Mouse (Mus musculus) midbrain, embryonic 12.5 days (tissue): ENCODE measurements around the gene Ppp1r10. TPM values are rescaled to one million over a fixed set of nuclear protein-coding genes. Genes with fewer than 3 reads are reported as not detected.
"Not testable (repeated sequence)": the region's sequence is repeated elsewhere in the genome, so short reads cannot be mapped to it uniquely, and the experiment has no call there.

ENCODE experiments used
- ATAC-seq: fragments of 200-750 bp; cut with Nextera tagmentation; 2 replicates; pipeline ENCODE4 v1.8.0; 2017; ENCODE audit warnings: low read depth, moderate TSS enrichment, moderate library complexity; ENCODE audit not compliant: low FRiP score
- H3K27ac ChIP-seq: fragments of 300-500 bp; sonication (generic); replicated peaks from 2 replicates; pipeline ENCODE4 v1.5.1; 2016; ENCODE audit warnings: mild to moderate bottlenecking
- H3K27me3 ChIP-seq: fragments of 300-500 bp; sonication (generic); 2 replicates; pipeline ENCODE4 v1.6.1; 2016; ENCODE audit warnings: mild to moderate bottlenecking
- H3K36me3 ChIP-seq: fragments of 300-500 bp; sonication (generic); 2 replicates; pipeline ENCODE4 v1.6.1; 2016
- H3K4me1 ChIP-seq: fragments of 300-500 bp; sonication (generic); 2 replicates; pipeline ENCODE4 v1.6.1; 2016
- H3K4me2 ChIP-seq: fragments of 300-500 bp; sonication (generic); replicated peaks from 2 replicates; pipeline ENCODE4 v1.6.1; 2016; ENCODE audit warnings: mild to moderate bottlenecking, moderate library complexity
- H3K4me3 ChIP-seq: fragments of 300-500 bp; sonication (generic); 2 replicates; pipeline ENCODE4 v1.5.1; 2016; ENCODE audit warnings: mild to moderate bottlenecking
- H3K9ac ChIP-seq: fragments of 300-500 bp; sonication (generic); replicated peaks from 2 replicates; pipeline ENCODE4 v1.6.1; 2016; ENCODE audit warnings: mild to moderate bottlenecking, moderate library complexity
- H3K9me3 ChIP-seq: fragments of 300-500 bp; sonication (generic); 2 replicates; pipeline ENCODE4 v1.6.1; 2016; ENCODE audit warnings: mild to moderate bottlenecking
- WGBS: fragments of 180-500 bp; shearing (Covaris S2); methylation state at CpG from one replicate; pipeline ENCODE4 v1.1.7; 2016; 5-methylcytosine and 5-hydroxymethylcytosine counted together
- polyA plus RNA-seq: library from polyadenylated mRNA; unstranded; fragments of >200 nt; fragmentation: Nextera tagmentation; extraction: Ambion mirVana; gene quantifications from 2 replicates; pipeline ENCODE4 v1.2.1, GENCODE M21; 2016

Ppp1r10 gene
- polyA plus RNA-seq, 1 experiment from 2014 or later: 68.6 TPM

- no peak for ATAC-seq
- H3K4me1 ChIP-seq: peaks cover 22% of the 10 kb centered on the region
- H3K4me2 ChIP-seq: peak overlapping the region; percentile 71
- H3K4me3 ChIP-seq: no peak overlapping the region
- WGBS: 66% methylated on average over 5 of the region's 5 CpGs
- H3K9ac ChIP-seq: peak overlapping the region; percentile 28; the same call in 1 of the 2 replicates
- no peaks in the 10 kb centered on the region for H3K9me3 ChIP-seq
- no peaks in the 10 kb centered on the region for H3K27me3 ChIP-seq
- peaks cover 28% of the 10 kb centered on the region for H3K36me3 ChIP-seq
- H3K27ac ChIP-seq: peak overlapping the region; percentile 99
Observed at GRCm38 (mm10) chr17:35920862-35921562, 4.8 kb downstream of the Ppp1r10 start.

- H3K27ac ChIP-seq: 0 out of 2 replicates have a peak overlapping the region, but pooled peaks have one; percentile 6
- WGBS: 91% methylated on average over 4 of the region's 4 CpGs
Observed at GRCm38 (mm10) chr17:35921710-35922109, 5.5 kb downstream of the Ppp1r10 start.

GRCm38 (mm10) chr17:35922566-35922965, 6.3 kb downstream of the Ppp1r10 start:
- Histone ChIP-seq H3K27ac (no peak overlapping the region), H3K27me3 (no peaks in the 10 kb centered on the region), H3K4me2 (no peak overlapping the region), H3K4me3 (no peak overlapping the region), H3K36me3 (peaks cover 42% of the 10 kb centered on the region), H3K9me3 (no peaks in the 10 kb centered on the region), H3K9ac (no peak overlapping the region), H3K4me1 (peaks cover 22% of the 10 kb centered on the region)
- 95% methylated on average over 3 of the region's 3 CpGs for WGBS
- no peak for ATAC-seq

More at GRCm38 (mm10) chr17:35921710-35922109, 5.5 kb downstream of the Ppp1r10 start:
- H3K4me1 ChIP-seq: peaks cover 22% of the 10 kb centered on the region
- ATAC-seq: no peak
- no peaks in the 10 kb centered on the region for H3K27me3 ChIP-seq
- no peak overlapping the region for H3K4me2 ChIP-seq
- no peaks in the 10 kb centered on the region for H3K9me3 ChIP-seq
- H3K36me3 ChIP-seq: peaks cover 35% of the 10 kb centered on the region
- no peak overlapping the region for H3K4me3 ChIP-seq
- no peak overlapping the region for H3K9ac ChIP-seq

GRCm38 (mm10) chr17:35923281-35923680, 7.0 kb downstream of the Ppp1r10 start:
- peaks cover 22% of the 10 kb centered on the region for H3K4me1 ChIP-seq
- no peak overlapping the region for H3K4me2 ChIP-seq
- WGBS: 95% methylated on average over 4 of the region's 4 CpGs
- ATAC-seq: no peak
- no peaks in the 10 kb centered on the region for H3K9me3 ChIP-seq
- no peak overlapping the region for H3K27ac ChIP-seq
- H3K36me3 ChIP-seq: peaks cover 50% of the 10 kb centered on the region
- no peaks in the 10 kb centered on the region for H3K27me3 ChIP-seq
- H3K9ac ChIP-seq: no peak overlapping the region
- no peak overlapping the region for H3K4me3 ChIP-seq

- no peak overlapping the region for H3K4me2 ChIP-seq
- H3K27me3 ChIP-seq: no peaks in the 10 kb centered on the region
- ATAC-seq: no peak
- H3K9me3 ChIP-seq: no peaks in the 10 kb centered on the region
- H3K4me1 ChIP-seq: no peaks in the 10 kb centered on the region
- H3K4me3 ChIP-seq: no peak overlapping the region
- H3K9ac ChIP-seq: no peak overlapping the region
- 94% methylated on average over 1 of the region's 1 CpGs for WGBS
- H3K27ac ChIP-seq: no peak overlapping the region
- H3K36me3 ChIP-seq: peaks cover 79% of the 10 kb centered on the region
Observed at GRCm38 (mm10) chr17:35927471-35927870, 11.2 kb downstream of the Ppp1r10 start.

GRCm38 (mm10) chr17:35929534-35929933, 13.3 kb downstream of the Ppp1r10 start:
- Histone ChIP-seq H3K27me3 (no peaks in the 10 kb centered on the region), H3K4me2 (no peak overlapping the region), H3K9ac (no peak overlapping the region), H3K9me3 (no peaks in the 10 kb centered on the region), H3K36me3 (peaks cover 64% of the 10 kb centered on the region), H3K4me3 (no peak overlapping the region), H3K4me1 (no peaks in the 10 kb centered on the region), H3K27ac (no peak overlapping the region)
- WGBS: 98% methylated on average over 2 of the region's 2 CpGs
- no peak for ATAC-seq

GRCm38 (mm10) chr17:35930627-35931026, 14.4 kb downstream of the Ppp1r10 start:
- H3K4me1 ChIP-seq: no peaks in the 10 kb centered on the region
- no peak overlapping the region for H3K9ac ChIP-seq
- H3K27ac ChIP-seq: no peak overlapping the region
- no peaks in the 10 kb centered on the region for H3K27me3 ChIP-seq
- no peak overlapping the region for H3K4me3 ChIP-seq
- WGBS: 93% methylated on average over 12 of the region's 12 CpGs
- H3K36me3 ChIP-seq: peaks cover 54% of the 10 kb centered on the region
- no peak overlapping the region for H3K4me2 ChIP-seq
- no peak for ATAC-seq
- no peaks in the 10 kb centered on the region for H3K9me3 ChIP-seq

- Histone ChIP-seq H3K4me1 (no peaks in the 10 kb centered on the region), H3K36me3 (peaks cover 36% of the 10 kb centered on the region), H3K9me3 (no peaks in the 10 kb centered on the region), H3K27ac (no peak overlapping the region), H3K9ac (no peak overlapping the region), H3K4me2 (no peak overlapping the region), H3K4me3 (no peak overlapping the region), H3K27me3 (no peaks in the 10 kb centered on the region)
- no peak for ATAC-seq
- WGBS: 96% methylated on average over 4 of the region's 4 CpGs
Observed at GRCm38 (mm10) chr17:35932608-35933007, 16.4 kb downstream of the Ppp1r10 start.

GRCm38 (mm10) chr17:35935763-35936162, 19.5 kb downstream of the Ppp1r10 start:
- H3K27ac ChIP-seq, H3K9me3 ChIP-seq, H3K4me3 ChIP-seq, H3K4me1 ChIP-seq, H3K27me3 ChIP-seq, H3K36me3 ChIP-seq, ATAC-seq, H3K4me2 ChIP-seq, H3K9ac ChIP-seq: not testable (repeated sequence)
- 90% methylated on average over 14 of the region's 14 CpGs for WGBS

- 40% methylated on average over 2 of the region's 2 CpGs for WGBS
- H3K4me1 ChIP-seq: no peaks in the 10 kb centered on the region
- H3K27ac ChIP-seq: no peak overlapping the region
- H3K9ac ChIP-seq: no peak overlapping the region
- no peak overlapping the region for H3K4me2 ChIP-seq
- ATAC-seq: peak; percentile 54; the same call in 1 of the 2 replicates
- H3K27me3 ChIP-seq: no peaks in the 10 kb centered on the region
- no peaks in the 10 kb centered on the region for H3K36me3 ChIP-seq
- H3K9me3 ChIP-seq: no peaks in the 10 kb centered on the region
- no peak overlapping the region for H3K4me3 ChIP-seq
Observed at GRCm38 (mm10) chr17:35937700-35938348, 21.6 kb downstream of the Ppp1r10 start.

GRCm38 (mm10) chr17:35939108-35939507, 22.9 kb downstream of the Ppp1r10 start:
- H3K4me3 ChIP-seq: no peak overlapping the region
- no peaks in the 10 kb centered on the region for H3K36me3 ChIP-seq
- no peaks in the 10 kb centered on the region for H3K27me3 ChIP-seq
- no peak for ATAC-seq
- H3K4me2 ChIP-seq: no peak overlapping the region
- WGBS: 51% methylated on average over 2 of the region's 2 CpGs
- no peaks in the 10 kb centered on the region for H3K4me1 ChIP-seq
- no peaks in the 10 kb centered on the region for H3K9me3 ChIP-seq
- no peak overlapping the region for H3K27ac ChIP-seq
- H3K9ac ChIP-seq: no peak overlapping the region

- no peaks in the 10 kb centered on the region for H3K9me3 ChIP-seq
- H3K4me1 ChIP-seq: no peaks in the 10 kb centered on the region
- H3K4me3 ChIP-seq: no peak overlapping the region
- ATAC-seq: no peak
- H3K27ac ChIP-seq: no peak overlapping the region
- 44% methylated on average over 1 of the region's 1 CpGs for WGBS
- H3K27me3 ChIP-seq: no peaks in the 10 kb centered on the region
- H3K4me2 ChIP-seq: no peak overlapping the region
- no peaks in the 10 kb centered on the region for H3K36me3 ChIP-seq
- H3K9ac ChIP-seq: no peak overlapping the region
Observed at GRCm38 (mm10) chr17:35939941-35940340, 23.7 kb downstream of the Ppp1r10 start.
